Mouse (Mus musculus) neural tube, postnatal 0 days (tissue): ENCODE results near the gene Cdk5r2. TPM values are rescaled to one million over a fixed set of nuclear protein-coding genes. Genes with fewer than 3 reads are reported as not detected.

Experiments used
- microRNA counts: library from miRNA; unstranded; fragments of <30 nt; microRNA quantifications from one replicate; lab custom pipeline; 2015
- microRNA-seq: library from miRNA; unstranded; fragments of <30 nt; microRNA quantifications from one replicate; pipeline ENCODE4, GENCODE M21; 2016
- polyA plus RNA-seq: library from polyadenylated mRNA; unstranded; fragments of >200 nt; fragmentation: Nextera tagmentation; extraction: Ambion mirVana; gene quantifications from 2 replicates; pipeline ENCODE4 v1.2.1, GENCODE M21; 2015

Gene Cdk5r2
- 20.7 and 28.1 TPM in 2 replicates for polyA plus RNA-seq

DNA sequence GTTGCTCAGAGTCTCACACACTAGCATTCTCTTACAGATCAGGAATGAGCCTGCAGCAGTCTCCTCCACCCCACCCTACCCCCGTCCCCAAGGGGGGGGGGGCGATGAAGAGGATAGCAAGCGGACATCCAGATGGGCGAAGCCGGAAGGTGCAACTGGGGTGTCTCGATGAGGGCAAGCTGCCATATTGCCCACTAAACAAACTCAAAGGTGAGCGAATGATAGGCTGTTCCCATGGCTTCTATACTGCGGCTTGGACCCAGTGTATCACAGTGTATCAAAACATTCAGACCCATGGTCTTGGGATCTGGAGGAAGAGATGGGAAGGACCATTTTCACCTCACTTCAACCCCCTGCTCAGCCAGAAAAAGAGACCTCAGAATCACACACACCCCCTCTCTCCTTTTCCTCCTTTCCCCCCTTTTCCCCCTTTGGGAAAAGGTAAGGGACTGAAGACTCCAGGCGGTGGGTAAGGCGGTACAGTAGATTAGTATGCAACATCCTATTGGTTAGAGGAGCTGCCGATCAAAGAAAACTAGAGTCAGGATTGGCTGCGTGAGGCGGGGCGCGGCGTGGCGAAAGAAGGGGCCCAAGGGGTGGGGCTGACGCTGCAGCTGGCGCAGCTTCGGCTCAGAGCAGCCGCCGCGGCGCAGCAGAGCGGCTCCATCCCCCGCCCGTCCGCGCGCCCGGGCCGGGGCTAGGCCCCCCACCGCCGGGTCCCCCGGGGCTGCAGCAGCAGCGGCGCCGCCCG lies at the start of gene Cdk5r2:
TSS of gene Cdk5r2 (plus strand) at position 629 of the 751 bp plus-strand sequence.

DNA sequence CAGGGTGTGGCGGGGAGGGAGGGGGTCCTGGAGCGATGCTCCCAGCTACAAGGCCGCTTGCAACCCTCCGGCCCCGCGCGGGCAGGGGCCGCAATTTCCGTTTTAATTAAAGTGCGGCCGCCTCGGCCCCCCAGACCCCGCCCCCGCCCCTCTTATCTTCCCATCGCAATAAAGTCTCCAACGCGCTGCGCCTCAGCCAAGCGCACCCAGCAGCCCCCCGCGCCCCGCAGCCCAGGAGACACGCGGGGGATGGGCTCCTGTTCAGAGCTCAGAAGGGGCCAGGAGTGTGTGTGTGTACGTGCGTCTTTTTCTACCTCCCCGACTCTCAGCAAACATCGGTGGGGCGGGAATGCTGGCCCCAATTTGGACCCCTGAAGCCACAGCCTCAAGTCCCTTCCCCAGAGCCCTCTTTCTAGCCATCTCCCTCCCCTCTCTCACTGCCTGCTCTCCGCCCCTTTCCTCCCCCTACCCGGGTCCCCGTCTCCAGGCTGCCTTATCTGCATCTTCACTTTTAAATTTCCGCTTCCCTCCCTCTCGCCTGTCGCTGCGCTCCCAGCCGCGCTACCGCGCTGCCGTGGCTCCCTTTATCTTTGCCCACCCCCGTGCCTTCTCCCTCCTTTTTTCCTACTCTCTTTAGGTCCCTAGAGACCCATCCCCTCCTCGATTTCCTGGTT lies 30.8 kb downstream of the Cdk5r2 start, which contains the start of gene Fev:
TSS of gene Fev (minus strand) at position 51 of the 674 bp plus-strand sequence.

DNA sequence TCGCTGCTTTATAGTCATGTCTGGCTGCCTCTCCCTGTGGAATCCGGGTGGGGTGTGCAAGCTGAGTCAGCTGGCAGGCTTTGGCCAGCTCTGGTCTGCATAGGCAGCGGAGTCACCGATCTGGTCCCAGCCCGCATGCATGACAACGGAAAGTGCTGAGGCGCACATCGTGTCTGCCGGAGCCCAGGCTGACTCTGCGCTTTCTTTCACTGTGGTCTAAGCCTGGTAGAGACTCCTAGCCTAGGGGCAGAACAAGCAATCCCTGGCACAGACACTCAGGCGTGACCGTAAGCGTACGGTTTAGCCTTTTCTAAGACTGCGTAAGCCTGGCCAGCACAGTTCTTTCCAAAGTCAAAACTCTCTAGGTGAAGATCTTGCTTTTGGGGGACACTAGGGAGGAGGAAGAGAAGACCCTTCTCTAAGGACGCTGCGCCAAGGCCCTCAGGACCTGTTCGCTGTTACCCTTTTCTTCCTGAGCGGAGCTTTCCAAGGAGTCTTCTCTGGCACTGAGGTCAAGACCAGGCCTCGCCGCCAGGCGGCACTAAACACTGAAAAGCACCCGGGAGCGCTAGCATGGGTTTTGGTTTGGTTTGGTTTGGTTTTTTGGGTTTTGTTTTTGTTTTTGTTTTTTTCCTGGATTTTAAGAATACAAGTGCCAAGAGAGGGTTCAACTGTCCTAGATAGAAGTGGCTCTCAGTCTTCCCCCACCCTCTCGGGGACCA lies 38.6 kb downstream of the Cdk5r2 start, which contains the start of gene Cryba2:
TSS of gene Cryba2 (minus strand) at position 10 of the 722 bp plus-strand sequence.

MicroRNAs encoded within 50 kb of the gene (microRNA counts, 519-probe panel; counts per million panel counts)
- 40.5 counts per million for microRNA mmu-miR-375 (lab: Ali Mortazavi, UCI)

Small RNA genes within 50 kb of the gene (microRNA-seq; reads per million reads assigned to microRNA genes)
- gene Mir375 = 132 reads per million, percentile 49 among the genes with 10 or more reads in this experiment

Other genes starting within 250 kb of the Cdk5r2 start
- gene Ttll4, start 193.2 kb upstream of the Cdk5r2 start, polyA plus RNA-seq = 3.4 and 3.9 TPM in 2 replicates
- 3.3 and 4.4 TPM in 2 replicates for gene Cyp27a1, start 141.4 kb upstream of the Cdk5r2 start, polyA plus RNA-seq
- 0.06 and 0.09 TPM in 2 replicates for gene Prkag3, start 105.7 kb upstream of the Cdk5r2 start, polyA plus RNA-seq
- 9.5 and 18.5 TPM in 2 replicates for gene Wnt6, start 83.0 kb upstream of the Cdk5r2 start, polyA plus RNA-seq
- gene Wnt10a, start 63.4 kb upstream of the Cdk5r2 start, polyA plus RNA-seq = 0.41 and 0.75 TPM in 2 replicates
- 0.15 TPM in 1 of 2 replicates, not detected in the other for gene Fev, start 30.5 kb downstream of the Cdk5r2 start, polyA plus RNA-seq
- 0.75 and 1.1 TPM in 2 replicates for gene Cryba2, start 38.2 kb downstream of the Cdk5r2 start, polyA plus RNA-seq
- 0.81 and 1.1 TPM in 2 replicates for gene Cfap65, start 80.7 kb downstream of the Cdk5r2 start, polyA plus RNA-seq
- 0.10 and 0.15 TPM in 2 replicates for gene Ihh, start 96.7 kb downstream of the Cdk5r2 start, polyA plus RNA-seq